Mouse (Mus musculus) kidney, adult 2 months (tissue): ENCODE measurements at regions not wholly inside any gene's neighbourhood (a gene's known extent, or its start where the extent isn't known, plus 50 kb on each side); places are given as distances from the start of the nearest gene placed in this dataset.

Experiments
- DNase-seq: peaks from one replicate; pipeline ENCODE4 v3.0.0; 2021
- H3K27ac ChIP-seq: fragments of 200-500 bp; 2 replicates; pipeline ENCODE4 v1.5.1; 2012; ENCODE audit warnings: low read depth, low read length, control low read depth, inconsistent platforms; ENCODE audit not compliant: insufficient read depth
- H3K27me3 ChIP-seq: fragments of 200-500 bp; replicated peaks from 2 replicates; pipeline ENCODE4 v1.6.1; 2012; ENCODE audit warnings: mild to moderate bottlenecking, moderate library complexity, low read length, inconsistent platforms; ENCODE audit not compliant: control insufficient read depth, insufficient read depth
- H3K36me3 ChIP-seq: fragments of 200-500 bp; 2 replicates; pipeline ENCODE4 v1.6.1; 2012; ENCODE audit warnings: mild to moderate bottlenecking, moderate library complexity, low read length, inconsistent platforms; ENCODE audit not compliant: control insufficient read depth, insufficient read depth
- H3K4me1 ChIP-seq: fragments of 200-500 bp; 2 replicates; pipeline ENCODE4 v1.6.1; 2011; ENCODE audit warnings: low read length; ENCODE audit not compliant: control insufficient read depth, insufficient read depth
- H3K4me3 ChIP-seq: fragments of 200-500 bp; 2 replicates; pipeline ENCODE4 v1.5.1; 2011; ENCODE audit warnings: mild to moderate bottlenecking, low read depth, low read length, control low read depth; ENCODE audit not compliant: insufficient read depth
- CTCF ChIP-seq: fragments of 200-500 bp; conservative IDR thresholded peaks from 2 replicates; pipeline ENCODE4 v1.5.1; 2011; ENCODE audit warnings: low read depth, mild to moderate bottlenecking, control low read depth, low read length, moderate library complexity, mixed read lengths; ENCODE audit not compliant: insufficient read depth, insufficient read length
- POLR2A ChIP-seq: fragments of 200-500 bp; IDR thresholded peaks from one replicate; pipeline ENCODE4 v1.6.1; 2011; ENCODE audit warnings: low read depth, low read length, control low read depth
- WGBS: fragments of 180-500 bp; shearing (Covaris S2); methylation state at CpG from one replicate; pipeline ENCODE4 v1.1.7; 2018; 5-methylcytosine and 5-hydroxymethylcytosine counted together

DNA sequence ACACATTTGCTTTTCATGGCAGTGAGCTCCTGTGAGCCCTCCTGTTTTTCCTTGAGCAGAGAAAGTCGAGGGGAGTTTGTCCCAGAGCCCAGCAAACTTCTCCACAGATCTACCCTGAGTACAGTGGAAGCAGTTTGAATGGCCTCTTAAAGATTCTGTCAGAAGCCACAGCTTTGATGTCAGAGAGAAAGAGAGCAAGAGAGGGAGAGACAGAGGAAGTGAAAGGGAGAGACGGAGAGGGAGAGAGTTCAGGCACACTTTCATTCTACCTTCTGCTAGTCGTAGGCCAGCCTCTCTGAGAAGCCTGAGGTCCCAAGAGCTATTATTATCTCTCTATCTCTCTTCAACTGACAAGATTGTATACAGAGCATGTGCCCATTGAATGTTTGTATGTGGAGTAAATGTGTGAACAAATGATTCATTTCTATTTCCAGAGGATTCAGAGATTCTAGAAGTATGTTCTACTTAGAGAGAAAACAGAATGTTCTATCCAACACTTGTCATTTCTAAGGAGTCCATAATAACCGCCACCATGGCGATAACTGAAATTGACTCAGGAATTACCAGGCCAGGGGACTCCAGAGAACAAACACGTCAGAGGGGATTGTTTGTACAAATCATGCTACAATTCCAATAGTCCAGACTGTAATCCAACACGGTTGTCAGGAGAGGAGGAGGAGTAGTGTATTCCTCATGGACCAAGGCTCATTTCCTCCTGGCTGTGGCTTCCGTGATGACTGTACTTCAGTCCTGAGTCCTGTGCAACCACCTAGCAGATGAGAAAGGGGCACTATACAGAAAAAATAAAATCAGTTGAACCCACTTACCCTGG, 183.6 kb upstream of the Sesn3 start:
- 81% methylated on average over 8 of the region's 8 CpGs for WGBS
- Histone ChIP-seq H3K36me3 (no peaks in the 10 kb centered on the region), H3K27me3 (no peaks in the 10 kb centered on the region), H3K4me3 (no peak overlapping the region), H3K27ac (no peak overlapping the region), H3K4me1 (peaks cover 5% of the 10 kb centered on the region; the same call in 1 of the 2 replicates)
- TF ChIP-seq POLR2A = no peak
- TF ChIP-seq CTCF = no peak
- no peak for DNase-seq

DNA sequence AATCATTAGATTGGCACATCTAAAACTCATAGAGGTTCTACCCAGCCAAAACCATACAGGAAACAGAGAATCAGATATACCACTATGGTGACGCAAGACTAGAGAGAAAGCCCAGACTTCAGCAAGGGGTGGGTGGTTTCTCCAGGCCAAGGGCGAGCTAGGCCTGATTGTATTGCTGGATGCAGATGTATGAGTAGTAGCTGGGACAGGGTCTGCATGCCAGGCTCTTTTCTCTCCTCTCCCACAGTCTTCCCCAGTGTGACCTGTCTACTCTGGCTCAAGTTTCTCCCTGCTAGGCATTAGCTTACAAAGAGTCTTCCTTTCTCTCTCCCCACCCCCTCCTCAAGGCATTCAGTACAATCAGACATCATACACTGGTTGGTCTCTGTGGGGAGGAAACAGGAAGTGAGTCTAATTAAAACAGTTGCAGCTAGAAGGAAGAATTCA, 181.8 kb upstream of the Sesn3 start:
- 85% methylated on average over 2 of the region's 2 CpGs for WGBS
- TF ChIP-seq CTCF (no peak), POLR2A (no peak)

DNA sequence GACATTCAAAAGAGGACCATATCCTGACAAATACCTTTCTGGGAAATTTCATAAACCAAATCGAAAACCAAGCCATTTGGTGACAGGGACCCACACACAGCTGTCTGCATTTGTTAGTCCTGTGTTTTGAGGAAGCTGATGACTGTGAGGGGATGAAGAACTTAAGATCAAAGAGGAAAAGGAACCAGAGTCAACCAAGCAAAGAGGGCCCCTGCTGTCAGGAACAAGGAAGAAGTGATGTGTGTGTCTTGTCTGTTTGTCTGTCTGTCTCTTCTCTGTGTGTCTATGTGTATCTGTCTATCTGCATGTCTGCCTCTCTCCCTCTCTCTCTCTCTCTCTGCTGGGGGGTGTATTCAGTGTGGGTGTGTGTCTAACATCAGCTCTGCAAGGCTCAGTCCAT, 171.3 kb upstream of the Sesn3 start:
- no peak overlapping the region for H3K4me3 ChIP-seq
- no peaks in the 10 kb centered on the region for H3K27me3 ChIP-seq
- no peak for DNase-seq
- no peaks in the 10 kb centered on the region for H3K4me1 ChIP-seq
- H3K27ac ChIP-seq = no peak overlapping the region
- 85% methylated on average over 1 of the region's 1 CpGs for WGBS
- TF ChIP-seq POLR2A (no peak), CTCF (no peak)
- H3K36me3 ChIP-seq = no peaks in the 10 kb centered on the region

More for the DNA sequence above, 181.8 kb upstream of the Sesn3 start:
- Histone ChIP-seq H3K27ac (no peak overlapping the region), H3K27me3 (no peaks in the 10 kb centered on the region), H3K4me3 (no peak overlapping the region), H3K4me1 (0 out of 2 replicates have a peak, but pooled peaks cover 3% of the 10 kb centered on the region), H3K36me3 (no peaks in the 10 kb centered on the region)
- DNase-seq = no peak

DNA sequence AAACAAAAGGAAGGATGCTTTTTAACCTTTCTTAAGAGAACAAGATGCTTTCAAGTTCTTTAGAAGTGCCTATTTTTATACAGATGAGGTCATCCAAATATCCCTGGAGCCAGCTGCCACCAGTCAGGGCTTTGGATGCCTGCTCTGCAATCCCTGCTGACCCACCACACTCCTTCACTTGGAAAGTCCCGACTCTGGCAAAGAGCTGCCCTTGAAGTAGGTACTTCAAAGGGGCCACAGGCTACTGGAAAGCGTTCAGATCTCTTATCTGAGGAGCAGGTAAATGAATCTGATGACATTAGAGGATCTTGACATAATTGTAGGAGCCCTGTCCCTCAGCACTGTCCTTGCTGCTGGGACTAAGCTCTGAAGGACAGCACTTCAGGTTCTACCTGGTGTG, 169.9 kb upstream of the Sesn3 start:
- Histone ChIP-seq H3K36me3 (no peaks in the 10 kb centered on the region), H3K4me1 (no peaks in the 10 kb centered on the region), H3K4me3 (no peak overlapping the region), H3K27me3 (no peaks in the 10 kb centered on the region), H3K27ac (no peak overlapping the region)
- TF ChIP-seq POLR2A = no peak
- no peak for TF ChIP-seq CTCF
- DNase-seq = no peak
- 63% methylated on average over 2 of the region's 2 CpGs for WGBS

DNA sequence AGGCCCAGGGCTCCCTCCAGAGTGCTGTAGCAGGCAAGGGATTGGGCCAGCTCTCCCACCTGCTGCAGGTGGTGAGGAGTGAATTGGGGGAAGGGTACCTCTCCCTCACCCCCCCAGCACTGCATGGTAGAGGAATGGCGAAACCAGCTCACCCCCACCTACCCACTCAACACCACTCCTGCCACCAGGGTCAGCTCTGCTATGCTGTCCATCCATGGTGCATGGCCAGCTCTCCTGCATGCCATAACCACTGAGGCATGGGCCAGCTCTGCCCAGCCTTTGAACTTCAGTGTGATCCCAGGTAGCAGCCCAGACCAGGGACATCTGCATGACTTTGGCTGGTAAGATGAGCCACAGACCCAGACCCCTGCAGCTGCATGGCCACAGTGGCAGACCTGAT, 168.5 kb upstream of the Sesn3 start:
- no peak for DNase-seq
- 94% methylated on average over 1 of the region's 1 CpGs for WGBS

DNA sequence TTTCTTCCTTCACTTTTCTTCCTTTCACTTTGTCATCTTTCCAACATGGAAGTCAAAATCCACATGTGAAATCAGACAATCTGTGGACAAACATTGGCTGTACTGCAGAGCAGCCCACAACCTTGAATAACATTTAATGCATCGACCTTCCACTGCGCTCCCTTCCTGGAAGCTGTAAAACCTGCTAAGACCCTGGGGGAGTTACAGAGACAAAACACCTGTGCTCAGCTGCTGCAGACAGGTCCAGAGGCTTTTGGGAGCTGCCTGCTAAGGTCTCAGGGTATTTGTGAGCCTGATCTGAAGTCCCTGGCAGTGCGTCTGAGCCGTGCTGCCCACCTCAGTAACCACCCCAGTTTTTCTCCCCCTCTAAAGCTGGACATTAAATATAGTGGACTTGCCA, 166.1 kb upstream of the Sesn3 start:
- DNase-seq = no peak
- TF ChIP-seq POLR2A (no peak), CTCF (no peak)
- Histone ChIP-seq H3K27me3 (no peaks in the 10 kb centered on the region), H3K4me1 (no peaks in the 10 kb centered on the region), H3K4me3 (no peak overlapping the region), H3K36me3 (no peaks in the 10 kb centered on the region), H3K27ac (no peak overlapping the region)
- WGBS = 68% methylated on average over 4 of the region's 4 CpGs

More for the DNA sequence above, 168.5 kb upstream of the Sesn3 start:
- TF ChIP-seq POLR2A (no peak), CTCF (no peak)
- H3K27ac ChIP-seq = no peak overlapping the region
- no peaks in the 10 kb centered on the region for H3K4me1 ChIP-seq
- H3K36me3 ChIP-seq = no peaks in the 10 kb centered on the region
- H3K4me3 ChIP-seq = no peak overlapping the region
- no peaks in the 10 kb centered on the region for H3K27me3 ChIP-seq

DNA sequence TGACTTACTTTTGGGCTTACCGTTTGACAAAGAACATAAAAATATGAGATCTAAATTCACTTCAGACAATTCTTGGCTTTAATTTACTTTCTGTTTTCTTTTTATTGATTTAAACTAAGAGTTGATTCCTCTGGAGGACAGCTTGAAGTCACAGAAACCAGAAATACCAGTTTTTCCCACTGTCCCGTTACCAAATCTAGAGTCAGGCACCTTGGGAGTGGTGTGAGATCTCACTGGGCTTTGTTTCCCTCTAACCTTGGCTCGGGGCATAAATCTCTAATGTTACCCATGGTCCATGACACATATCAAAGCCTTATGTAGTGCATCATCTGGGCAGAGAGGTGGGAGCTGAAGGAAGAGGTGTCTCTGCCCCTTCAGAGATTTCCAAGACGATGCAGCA, 165.4 kb upstream of the Sesn3 start:
- Histone ChIP-seq H3K4me1 (no peaks in the 10 kb centered on the region), H3K4me3 (no peak overlapping the region), H3K27ac (no peak overlapping the region), H3K27me3 (no peaks in the 10 kb centered on the region), H3K36me3 (no peaks in the 10 kb centered on the region)
- TF ChIP-seq POLR2A (no peak), CTCF (no peak)
- DNase-seq = no peak
- WGBS = 75% methylated on average over 4 of the region's 4 CpGs

DNA sequence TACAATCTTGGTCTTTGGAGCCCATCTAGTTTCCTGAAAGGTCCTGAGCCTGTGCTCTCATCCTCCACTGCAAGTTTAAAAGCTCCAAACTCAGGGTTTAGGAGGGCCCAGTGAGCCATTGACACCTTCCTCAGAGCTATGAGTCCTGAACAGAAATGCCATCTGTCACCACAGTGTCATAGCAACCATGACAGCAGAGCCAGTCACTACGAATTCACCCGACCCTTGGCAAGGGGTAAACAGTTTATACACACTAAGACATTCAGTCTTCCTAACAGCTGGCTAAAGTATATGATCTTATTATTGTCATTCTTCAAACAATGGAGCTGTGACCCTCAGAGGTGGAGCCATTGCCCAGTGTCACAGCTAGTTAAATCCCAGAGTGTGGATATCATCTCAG, 163.2 kb upstream of the Sesn3 start:
- Histone ChIP-seq H3K4me3 (no peak overlapping the region), H3K27ac (no peak overlapping the region), H3K27me3 (no peaks in the 10 kb centered on the region), H3K4me1 (no peaks in the 10 kb centered on the region), H3K36me3 (no peaks in the 10 kb centered on the region)
- WGBS = 49% methylated on average over 2 of the region's 2 CpGs
- TF ChIP-seq CTCF = no peak
- no peak for TF ChIP-seq POLR2A
- no peak for DNase-seq
